ENCODE assay signal across 8 mouse cellular contexts in the genomic region with DNA sequence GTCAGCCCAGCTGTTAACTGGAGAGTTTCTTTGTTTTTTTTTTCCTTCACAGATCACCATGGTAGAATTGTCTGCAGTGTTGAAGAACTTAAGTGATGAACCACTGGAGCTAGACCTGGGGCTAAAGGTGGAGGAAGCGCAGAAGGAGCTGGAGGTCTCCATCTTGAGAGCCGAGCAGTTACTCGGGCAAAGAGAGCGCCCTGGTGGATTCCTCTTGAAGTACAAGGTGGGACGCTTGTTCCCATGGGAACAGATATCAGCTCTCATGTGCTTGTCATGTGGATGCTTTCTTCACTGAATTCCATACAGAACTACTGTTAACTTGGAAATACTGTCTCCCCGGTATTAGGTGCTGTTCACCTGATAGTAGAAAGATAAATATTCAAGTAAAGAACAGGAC.
A peak's percentile ranks its signal among the peaks of the same experiment; 100 is the strongest.
DNase-seq lines count a peak whose midpoint lies in the region; ATAC-seq and TF ChIP-seq lines count a peak whose summit lies in the region.

No protein-coding gene starts in this region.

- peak; percentile 59 for TF ChIP-seq CTCF in lung, postnatal 0 days (IDR thresholded peaks at IDR 0.05)

- no peak overlapping the region for H3K9ac ChIP-seq in lung, postnatal 0 days (replicated peaks; ENCODE audit: low read depth)

- H3K4me2 ChIP-seq in lung, postnatal 0 days (replicated peaks; ENCODE audit: low read depth, low read length): no peak overlapping the region

- H3K27ac ChIP-seq in heart, embryonic 10.5 days: no peak overlapping the region
- H3K27ac ChIP-seq in lung, postnatal 0 days (ENCODE audit: low read length): no peak overlapping the region

- no peak for TF ChIP-seq EP300 in lung, postnatal 0 days (IDR thresholded peaks at IDR 0.05)

- ATAC-seq in lung, postnatal 0 days: 0 out of 2 replicates have a peak, but pooled peaks have one; percentile 30
- no peak for ATAC-seq in megakaryocyte, adult 5-6 weeks (ENCODE audit: poor library complexity, severe bottlenecking)

- peaks cover 65% of the 10 kb centered on the region for H3K36me3 ChIP-seq in heart, embryonic 10.5 days
- H3K36me3 ChIP-seq in lung, postnatal 0 days (ENCODE audit: insufficient read depth, low read length): peaks cover 20% of the 10 kb centered on the region

- H3K9me3 ChIP-seq in heart, embryonic 10.5 days: no peaks in the 10 kb centered on the region
- no peaks in the 10 kb centered on the region for H3K9me3 ChIP-seq in lung, postnatal 0 days (ENCODE audit: low read length)

- peak; percentile 31 to 58 for DNase-seq in heart, postnatal 10 days
- DNase-seq in heart, embryonic 10.5 days (ENCODE audit: low spot score): no peak
- DNase-seq in 416B (ENCODE audit: low read depth) (peak; percentile 12), WW6 (ENCODE audit: low read depth, low spot score) (peak; percentile 42)
- DNase-seq in frontal cortex, postnatal 14 days (ENCODE audit: low spot score in 2 of 2): peak; percentile 21 to 52
- DNase-seq in lung, postnatal 0 days (ENCODE audit: low spot score): peak; percentile 30
- DNase-seq in urinary bladder, adult 18-20 months (ENCODE audit: low spot score in 2 of 2): no peak

- no peaks in the 10 kb centered on the region for H3K27me3 ChIP-seq in heart, embryonic 10.5 days (ENCODE audit: insufficient read depth, poor library complexity, severe bottlenecking)
- no peaks in the 10 kb centered on the region for H3K27me3 ChIP-seq in lung, postnatal 0 days (replicated peaks; ENCODE audit: insufficient read depth, low read length)

- no peak overlapping the region for H3K4me3 ChIP-seq in heart, embryonic 10.5 days
- H3K4me3 ChIP-seq in lung, postnatal 0 days (ENCODE audit: low read depth, low read length): no peak overlapping the region

- WGBS in heart, embryonic 10.5 days: 47% methylated on average over 6 of the region's 6 CpGs
- WGBS in lung, postnatal 0 days: 46% methylated on average over 6 of the region's 6 CpGs

- H3K4me1 ChIP-seq in heart, embryonic 10.5 days: peaks cover 5% of the 10 kb centered on the region; the same call in 1 of the 2 replicates
- H3K4me1 ChIP-seq in lung, postnatal 0 days (ENCODE audit: insufficient read depth, low read depth, low read length): no peaks in the 10 kb centered on the region

- intact Hi-C loops in heart, postnatal 10 days (cut with DNase I): loop anchor here (1.0 kb wide), 2 partner anchors 122 to 133 kb away; no protein-coding TSS in a partner anchor

Comparison
In these comparisons a context has a peak if more than half of its experiments do, and no peak if none do; other contexts are left out.
1. DNase-seq: peak in heart, postnatal 10 days (2 of 2), 416B (single experiment), WW6 (single experiment), frontal cortex, postnatal 14 days (2 of 2) and lung, postnatal 0 days (single experiment); none in heart, embryonic 10.5 days (single experiment) and urinary bladder, adult 18-20 months (0 of 2).